Mouse (Mus musculus) embryonic facial prominence, embryonic 11.5 days (tissue): Measurements from ENCODE around the gene Slc22a5. TPM values are rescaled to one million over a fixed set of nuclear protein-coding genes. Genes with fewer than 3 reads are reported as not detected.
"Not testable (repeated sequence)": the region's sequence is repeated elsewhere in the genome, so short reads cannot be mapped to it uniquely, and the experiment has no call there.

Experiments
- ATAC-seq: fragments of 200-750 bp; cut with Nextera tagmentation; replicated peaks from 2 replicates; pipeline ENCODE4 v1.8.0; 2017; ENCODE audit warnings: low read depth; ENCODE audit not compliant: insufficient number of reproducible peaks, low FRiP score, low TSS enrichment
- DNase-seq: peaks from one replicate; pipeline ENCODE4 v3.0.0-alpha.2; 2015; ENCODE audit warnings: low spot score
- H3K27ac ChIP-seq: fragments of 300-500 bp; sonication (generic); replicated peaks from 2 replicates; pipeline ENCODE4 v1.5.1; 2014; ENCODE audit warnings: mild to moderate bottlenecking, low read depth, low read length, control low read depth
- H3K27me3 ChIP-seq: fragments of 300-500 bp; sonication (generic); 2 replicates; pipeline ENCODE4 v1.6.1; 2014; ENCODE audit warnings: mild to moderate bottlenecking, low read length, moderate library complexity, mixed read lengths; ENCODE audit not compliant: control insufficient read depth, insufficient read depth
- H3K36me3 ChIP-seq: fragments of 300-500 bp; sonication (generic); replicated peaks from 2 replicates; pipeline ENCODE4 v1.6.1; 2014; ENCODE audit warnings: low read depth, mild to moderate bottlenecking, low read length, moderate library complexity, mixed read lengths; ENCODE audit not compliant: control insufficient read depth, insufficient read depth
- H3K4me1 ChIP-seq: fragments of 300-500 bp; sonication (generic); 2 replicates; pipeline ENCODE4 v1.6.1; 2014; ENCODE audit warnings: low read length, mixed read lengths; ENCODE audit not compliant: control insufficient read depth, insufficient read depth
- H3K4me2 ChIP-seq: fragments of 300-500 bp; sonication (generic); 2 replicates; pipeline ENCODE4 v1.6.1; 2014; ENCODE audit warnings: low read depth, mild to moderate bottlenecking, control low read depth, low read length, moderate library complexity
- H3K4me3 ChIP-seq: fragments of 300-500 bp; sonication (generic); 2 replicates; pipeline ENCODE4 v1.5.1; 2014; ENCODE audit warnings: low read depth, low read length, control low read depth
- H3K9ac ChIP-seq: fragments of 300-500 bp; sonication (generic); replicated peaks from 2 replicates; pipeline ENCODE4 v1.6.1; 2014; ENCODE audit warnings: mild to moderate bottlenecking, control low read depth, low read length
- H3K9me3 ChIP-seq: fragments of 300-500 bp; sonication (generic); replicated peaks from 2 replicates; pipeline ENCODE4 v1.6.1; 2016; ENCODE audit warnings: mild to moderate bottlenecking, low read length, inconsistent platforms, mixed read lengths; ENCODE audit not compliant: control insufficient read depth
- WGBS: fragments of 180-500 bp; shearing (Covaris S2); extraction: QIAGEN DNeasy Blood & Tissue Kit; methylation state at CpG from one replicate; pipeline ENCODE4 v1.1.7; 2014; 5-methylcytosine and 5-hydroxymethylcytosine counted together
- polyA plus RNA-seq: library from polyadenylated mRNA; unstranded; fragments of >200 nt; fragmentation: Nextera tagmentation; extraction: Ambion mirVana; gene quantifications from 2 replicates; pipeline ENCODE4 v1.2.1, GENCODE M21; 2014

Slc22a5 gene
- polyA plus RNA-seq, 1 experiment from 2014 or later, result 8.4 TPM

DNA sequence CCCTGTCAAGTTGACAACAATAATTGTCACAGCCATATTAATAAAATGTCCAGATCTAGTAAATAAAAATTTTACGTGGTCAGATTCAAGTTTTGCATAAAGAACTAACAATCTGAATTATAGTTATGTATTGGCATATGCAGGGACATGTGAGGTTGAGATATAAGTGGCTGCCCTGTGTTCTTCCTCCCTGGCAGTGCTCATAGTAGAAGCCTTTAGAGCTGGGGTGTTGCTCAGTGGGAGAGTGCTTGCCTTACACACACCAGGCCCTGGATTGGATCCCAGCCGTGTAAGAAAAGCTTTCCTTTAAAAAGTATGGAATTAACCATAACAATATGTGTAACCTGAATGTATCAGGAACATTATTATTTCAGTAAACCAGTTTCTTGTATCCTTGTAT, 2.0 kb upstream of the Slc22a5 start:
- Histone ChIP-seq H3K9ac (no peak overlapping the region), H3K36me3 (no peaks in the 10 kb centered on the region), H3K9me3 (no peaks in the 10 kb centered on the region), H3K27me3 (no peaks in the 10 kb centered on the region), H3K27ac (no peak overlapping the region), H3K4me1 (no peaks in the 10 kb centered on the region), H3K4me3 (no peak overlapping the region), H3K4me2 (no peak overlapping the region)
- ATAC-seq, result no peak
- WGBS, result 66% methylated on average over 2 of the region's 2 CpGs
- DNase-seq, result no peak

DNA sequence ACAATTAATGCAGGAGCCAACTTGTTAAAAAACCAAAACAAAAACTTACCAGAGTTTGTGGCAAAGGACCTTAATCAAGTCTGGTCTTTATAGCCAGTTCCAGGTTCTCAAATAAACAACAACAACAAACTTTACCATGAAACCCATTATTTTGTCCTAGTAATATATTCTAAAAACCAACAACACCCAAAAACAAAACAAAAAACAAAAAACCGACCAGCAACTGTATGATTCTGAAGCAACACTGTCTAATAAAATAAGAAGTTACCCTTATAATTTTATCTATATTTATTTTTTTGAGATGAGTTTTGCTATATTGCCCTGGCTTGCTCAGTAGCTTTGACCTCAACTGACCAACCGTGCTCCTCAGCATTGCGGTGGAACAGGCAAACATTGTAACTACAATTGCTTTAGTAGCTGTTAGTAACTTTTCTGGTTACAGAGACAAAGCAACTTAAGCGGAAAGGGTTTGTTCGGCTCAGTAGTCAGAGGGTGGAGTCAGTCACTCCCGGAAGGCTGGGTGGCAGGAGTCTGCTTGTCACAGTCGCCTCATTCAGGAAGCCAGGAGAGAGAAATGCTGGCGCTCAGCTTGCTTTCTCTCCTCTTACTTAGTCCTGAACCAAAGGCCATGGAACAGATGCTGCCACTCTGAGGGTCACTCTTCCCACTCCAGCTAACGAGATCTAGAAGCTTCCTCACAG, 1.4 kb upstream of the Slc22a5 start:
- 41% methylated on average over 9 of the region's 9 CpGs for WGBS
- no peak overlapping the region for H3K4me3 ChIP-seq
- H3K4me2 ChIP-seq, result no peak overlapping the region
- ATAC-seq, result no peak
- H3K27ac ChIP-seq, result no peak overlapping the region
- no peaks in the 10 kb centered on the region for H3K27me3 ChIP-seq
- H3K9ac ChIP-seq, result no peak overlapping the region
- no peaks in the 10 kb centered on the region for H3K9me3 ChIP-seq
- no peaks in the 10 kb centered on the region for H3K4me1 ChIP-seq
- H3K36me3 ChIP-seq, result no peaks in the 10 kb centered on the region
- DNase-seq, result no peak

- Histone ChIP-seq H3K4me3 (peak overlapping the region; percentile 51), H3K27me3 (no peaks in the 10 kb centered on the region), H3K36me3 (no peaks in the 10 kb centered on the region), H3K4me1 (no peaks in the 10 kb centered on the region), H3K9ac (peak overlapping the region; percentile 62), H3K4me2 (peak overlapping the region; percentile 75), H3K9me3 (no peaks in the 10 kb centered on the region), H3K27ac (no peak overlapping the region)
- WGBS, result 2% methylated on average over 33 of the region's 33 CpGs
- no peak for DNase-seq
- 0 out of 2 replicates have a peak, but pooled peaks have one; percentile 24 for ATAC-seq
These were observed 455 bp downstream of the Slc22a5 start for GRCm38 (mm10) chr11:53890906-53891504.

GRCm38 (mm10) chr11:53890225-53890624, 1.2 kb downstream of the Slc22a5 start:
- 84% methylated on average over 2 of the region's 2 CpGs for WGBS
- Histone ChIP-seq H3K9ac (no peak overlapping the region), H3K27me3 (no peaks in the 10 kb centered on the region), H3K4me3 (no peak overlapping the region), H3K36me3 (no peaks in the 10 kb centered on the region), H3K4me2 (no peak overlapping the region), H3K27ac (no peak overlapping the region), H3K9me3 (no peaks in the 10 kb centered on the region), H3K4me1 (no peaks in the 10 kb centered on the region)
- no peak for ATAC-seq
- DNase-seq, result no peak

- H3K4me3 ChIP-seq, result no peak overlapping the region
- ATAC-seq, result no peak
- no peak for DNase-seq
- no peak overlapping the region for H3K4me2 ChIP-seq
- 44% methylated on average over 4 of the region's 4 CpGs for WGBS
- no peaks in the 10 kb centered on the region for H3K4me1 ChIP-seq
- H3K36me3 ChIP-seq, result no peaks in the 10 kb centered on the region
- H3K9ac ChIP-seq, result no peak overlapping the region
- no peak overlapping the region for H3K27ac ChIP-seq
- H3K9me3 ChIP-seq, result no peaks in the 10 kb centered on the region
- H3K27me3 ChIP-seq, result no peaks in the 10 kb centered on the region
These were observed 2.3 kb downstream of the Slc22a5 start for GRCm38 (mm10) chr11:53889091-53889645.

DNA sequence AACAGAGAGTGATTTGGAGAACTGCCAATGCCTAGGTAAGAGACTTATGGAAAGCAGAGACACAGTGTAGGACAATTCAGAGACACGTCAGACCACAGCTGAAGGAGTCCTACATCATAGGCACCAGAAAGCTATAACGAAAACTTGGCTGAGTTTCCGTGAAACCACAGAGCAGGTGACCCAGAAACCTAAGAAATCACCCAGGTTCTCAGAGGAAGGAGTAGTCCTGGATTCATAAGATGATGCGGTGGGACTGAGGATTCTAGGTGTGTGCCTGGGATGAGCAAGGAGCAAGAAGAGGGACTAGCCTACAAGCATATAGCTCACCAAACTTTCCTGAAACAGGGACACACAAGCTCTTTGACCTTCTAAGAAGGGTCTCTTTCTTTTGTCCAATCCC, 3.2 kb downstream of the Slc22a5 start:
- no peaks in the 10 kb centered on the region for H3K27me3 ChIP-seq
- no peaks in the 10 kb centered on the region for H3K4me1 ChIP-seq
- DNase-seq, result no peak
- 88% methylated on average over 4 of the region's 4 CpGs for WGBS
- no peak overlapping the region for H3K27ac ChIP-seq
- H3K36me3 ChIP-seq, result no peaks in the 10 kb centered on the region
- no peak overlapping the region for H3K4me3 ChIP-seq
- H3K9me3 ChIP-seq, result no peaks in the 10 kb centered on the region
- no peak for ATAC-seq
- H3K9ac ChIP-seq, result no peak overlapping the region
- H3K4me2 ChIP-seq, result no peak overlapping the region

DNA sequence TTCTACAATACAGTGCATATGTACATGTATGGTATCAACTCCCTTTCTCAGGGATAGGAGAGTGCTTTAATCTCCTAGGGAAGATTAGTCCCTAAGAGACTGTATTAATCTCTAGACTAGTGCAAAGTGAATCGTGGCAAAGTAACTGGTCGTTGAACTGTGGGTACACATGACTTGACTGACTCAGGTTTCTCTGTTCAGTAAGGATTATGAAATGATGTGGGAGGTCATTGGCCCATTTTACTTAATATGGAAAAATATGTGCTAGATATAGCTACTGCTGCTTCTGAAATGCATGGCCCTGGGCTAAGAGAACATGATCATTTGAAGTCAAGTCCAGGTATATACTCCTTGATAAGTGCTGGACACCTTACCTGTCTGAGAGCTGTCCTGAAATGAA, 8.2 kb downstream of the Slc22a5 start:
- 84% methylated on average over 2 of the region's 2 CpGs for WGBS
- Histone ChIP-seq H3K9me3 (no peaks in the 10 kb centered on the region), H3K27ac (no peak overlapping the region), H3K4me3 (no peak overlapping the region), H3K4me1 (no peaks in the 10 kb centered on the region), H3K27me3 (no peaks in the 10 kb centered on the region), H3K4me2 (no peak overlapping the region), H3K36me3 (no peaks in the 10 kb centered on the region), H3K9ac (no peak overlapping the region)
- ATAC-seq (no peak), DNase-seq (no peak)

GRCm38 (mm10) chr11:53878096-53878495, 13.4 kb downstream of the Slc22a5 start:
- not testable (repeated sequence) for H3K4me1 ChIP-seq, ATAC-seq, H3K9me3 ChIP-seq, H3K9ac ChIP-seq, H3K27me3 ChIP-seq, DNase-seq, H3K27ac ChIP-seq, H3K4me2 ChIP-seq, H3K4me3 ChIP-seq, H3K36me3 ChIP-seq
- WGBS, result 76% methylated on average over 5 of the region's 5 CpGs
